7 mouse cellular contexts compared by ENCODE assay signal in genomic region chr11:69965271-69966005, GRCm38 (mm10). TPM values are rescaled to one million over a fixed set of nuclear protein-coding genes. Genes with fewer than 3 reads are reported as not detected.
DNase-seq lines count a peak whose midpoint lies in the region; ATAC-seq and TF ChIP-seq lines count a peak whose summit lies in the region.

No protein-coding gene starts in this region.

- peak overlapping the region; percentile 74 for H3K4me2 ChIP-seq in kidney, embryonic 15.5 days

- no peak for TF ChIP-seq POLR2A in ES-Bruce4 (IDR thresholded peaks at IDR 0.05; ENCODE audit: insufficient read depth, low read length)

- intact Hi-C loops in left cerebral cortex, postnatal 10 days (cut with DNase I): no loop called here

- H3K36me3 ChIP-seq in ES-Bruce4 (ENCODE audit: control insufficient read depth, insufficient read depth, low read length, poor library complexity, severe bottlenecking): peaks cover 24% of the 10 kb centered on the region
- peaks cover 32% of the 10 kb centered on the region for H3K36me3 ChIP-seq in embryonic facial prominence, embryonic 10.5 days (replicated peaks)
- peaks cover 31% of the 10 kb centered on the region for H3K36me3 ChIP-seq in kidney, embryonic 15.5 days

- peak; percentile 49; the same call in 1 of the 2 replicates for ATAC-seq in kidney, embryonic 15.5 days (replicated peaks; ENCODE audit: low FRiP score)

- TF ChIP-seq CTCF in ES-Bruce4 (IDR thresholded peaks at IDR 0.05; ENCODE audit: low read depth, low read length): no peak

- H3K9ac ChIP-seq in ES-Bruce4 (ENCODE audit: low read depth, poor library complexity, severe bottlenecking): peak overlapping the region; percentile 49
- H3K9ac ChIP-seq in kidney, embryonic 15.5 days: peak overlapping the region; percentile 59

- 2% methylated on average over 49 of the region's 49 CpGs for WGBS in embryonic facial prominence, embryonic 10.5 days
- WGBS in kidney, embryonic 15.5 days: 2% methylated on average over 49 of the region's 49 CpGs

- H3K9me3 ChIP-seq in ES-Bruce4 (replicated peaks; ENCODE audit: control insufficient read depth, insufficient read depth, low read length, poor library complexity, severe bottlenecking): no peaks in the 10 kb centered on the region
- no peaks in the 10 kb centered on the region for H3K9me3 ChIP-seq in embryonic facial prominence, embryonic 10.5 days
- H3K9me3 ChIP-seq in kidney, embryonic 15.5 days (replicated peaks): no peaks in the 10 kb centered on the region

- no peak overlapping the region for H3K27ac ChIP-seq in ES-Bruce4 (ENCODE audit: insufficient read depth, low read length)
- peak overlapping the region; percentile 76 for H3K27ac ChIP-seq in embryonic facial prominence, embryonic 10.5 days (replicated peaks)
- H3K27ac ChIP-seq in kidney, embryonic 15.5 days: peak overlapping the region; percentile 83

- peak; percentile 79 for TF ChIP-seq EP300 in ES-Bruce4 (IDR thresholded peaks at IDR 0.05; ENCODE audit: insufficient read depth, low read depth, low read length)

- DNase-seq in embryonic facial prominence, embryonic 10.5 days (ENCODE audit: low spot score): peak; percentile 66
- peak; percentile 89 for DNase-seq in lung, postnatal 25 days (ENCODE audit: low spot score)
- DNase-seq in urinary bladder, postnatal 25 days (ENCODE audit: low spot score): peak; percentile 42
- DNase-seq in gastrocnemius, adult 18-20 months (ENCODE audit: low spot score): no peak
- DNase-seq in left cerebral cortex, postnatal 10 days (ENCODE audit: extremely low spot score in 1 of 2, low spot score in 2 of 2): no peak

- H3K4me3 ChIP-seq in ES-Bruce4 (ENCODE audit: low read depth, low read length): peak overlapping the region; percentile 68
- H3K4me3 ChIP-seq in embryonic facial prominence, embryonic 10.5 days: peak overlapping the region; percentile 56
- H3K4me3 ChIP-seq in kidney, embryonic 15.5 days (replicated peaks): peak overlapping the region; percentile 53

- H3K27me3 ChIP-seq in ES-Bruce4 (ENCODE audit: control insufficient read depth, insufficient read depth, low read length, poor library complexity, severe bottlenecking): no peaks in the 10 kb centered on the region
- peaks cover 78% of the 10 kb centered on the region for H3K27me3 ChIP-seq in embryonic facial prominence, embryonic 10.5 days (replicated peaks; ENCODE audit: low read depth, poor library complexity, severe bottlenecking)
- peaks cover 75% of the 10 kb centered on the region for H3K27me3 ChIP-seq in kidney, embryonic 15.5 days

- no peaks in the 10 kb centered on the region for H3K4me1 ChIP-seq in ES-Bruce4 (ENCODE audit: control insufficient read depth, insufficient read depth, low read length)
- peaks cover 19% of the 10 kb centered on the region for H3K4me1 ChIP-seq in embryonic facial prominence, embryonic 10.5 days
- H3K4me1 ChIP-seq in kidney, embryonic 15.5 days: peaks cover 44% of the 10 kb centered on the region

RNA-seq across cellular contexts. Expression of gene Cldn7, which starts 0.9 kb away (rescaled TPM):
- 106 and 144 TPM in 2 replicates for polyA plus RNA-seq in ES-Bruce4 (2011; ENCODE audit: insufficient read depth, insufficient read length, low read depth, missing spikeins)
- 56.3 and 56.4 TPM in 2 replicates for polyA plus RNA-seq in embryonic facial prominence, embryonic 10.5 days (2016; fragmentation: Nextera tagmentation; extraction: Ambion mirVana)
- 173 and 178 TPM in 2 replicates for polyA plus RNA-seq in kidney, embryonic 15.5 days (2015; fragmentation: Nextera tagmentation; extraction: Ambion mirVana)
- not detected for total RNA-seq in gastrocnemius, adult 18-20 months (2021)
- not detected for total RNA-seq in left cerebral cortex, postnatal 10 days (2021)

RNA-seq across cellular contexts. Expression of gene Ctdnep1, which starts 15.5 kb away (rescaled TPM):
- 61.9 and 63.4 TPM in 2 replicates for polyA plus RNA-seq in ES-Bruce4 (2011; ENCODE audit: insufficient read depth, insufficient read length, low read depth, missing spikeins)
- polyA plus RNA-seq in embryonic facial prominence, embryonic 10.5 days (2016; fragmentation: Nextera tagmentation; extraction: Ambion mirVana): 23.9 and 25.3 TPM in 2 replicates
- 31.0 and 31.7 TPM in 2 replicates for polyA plus RNA-seq in kidney, embryonic 15.5 days (2015; fragmentation: Nextera tagmentation; extraction: Ambion mirVana)
- 100 to 1,000 TPM; 222 to 237 TPM for total RNA-seq in gastrocnemius, adult 18-20 months (2021)
- 100 to 1,000 TPM; 104 to 118 TPM for total RNA-seq in left cerebral cortex, postnatal 10 days (2021)

RNA-seq across cellular contexts. Expression of gene Elp5, which starts 16.9 kb away (rescaled TPM):
- 77.6 and 80.1 TPM in 2 replicates for polyA plus RNA-seq in ES-Bruce4 (2011; ENCODE audit: insufficient read depth, insufficient read length, low read depth, missing spikeins)
- 157 and 161 TPM in 2 replicates for polyA plus RNA-seq in embryonic facial prominence, embryonic 10.5 days (2016; fragmentation: Nextera tagmentation; extraction: Ambion mirVana)
- polyA plus RNA-seq in kidney, embryonic 15.5 days (2015; fragmentation: Nextera tagmentation; extraction: Ambion mirVana): 116 and 120 TPM in 2 replicates
- 10 to 100 TPM; 35.1 to 35.3 TPM for total RNA-seq in gastrocnemius, adult 18-20 months (2021)
- total RNA-seq in left cerebral cortex, postnatal 10 days (2021): 100 to 1,000 TPM; 114 to 125 TPM

RNA-seq across cellular contexts. Expression of gene Slc2a4, which starts 17.4 kb away (rescaled TPM):
- polyA plus RNA-seq in ES-Bruce4 (2011; ENCODE audit: insufficient read depth, insufficient read length, low read depth, missing spikeins): 2.7 and 3.2 TPM in 2 replicates
- 18.6 and 23.7 TPM in 2 replicates for polyA plus RNA-seq in embryonic facial prominence, embryonic 10.5 days (2016; fragmentation: Nextera tagmentation; extraction: Ambion mirVana)
- 17.3 and 22.1 TPM in 2 replicates for polyA plus RNA-seq in kidney, embryonic 15.5 days (2015; fragmentation: Nextera tagmentation; extraction: Ambion mirVana)
- 100 to 1,000 TPM; 424 to 439 TPM for total RNA-seq in gastrocnemius, adult 18-20 months (2021)
- 1 to 10 TPM; 1.3 to 1.4 TPM for total RNA-seq in left cerebral cortex, postnatal 10 days (2021)

RNA-seq across cellular contexts. Expression of gene Gabarap, which starts 25.5 kb away (rescaled TPM):
- polyA plus RNA-seq in ES-Bruce4 (2011; ENCODE audit: insufficient read depth, insufficient read length, low read depth, missing spikeins): 141 and 144 TPM in 2 replicates
- 317 and 331 TPM in 2 replicates for polyA plus RNA-seq in embryonic facial prominence, embryonic 10.5 days (2016; fragmentation: Nextera tagmentation; extraction: Ambion mirVana)
- 447 and 450 TPM in 2 replicates for polyA plus RNA-seq in kidney, embryonic 15.5 days (2015; fragmentation: Nextera tagmentation; extraction: Ambion mirVana)
- total RNA-seq in gastrocnemius, adult 18-20 months (2021): 100 to 1,000 TPM; 211 to 222 TPM
- 100 to 1,000 TPM; 252 to 266 TPM for total RNA-seq in left cerebral cortex, postnatal 10 days (2021)

Comparison
In these comparisons a context has a peak if more than half of its experiments do, and no peak if none do; other contexts are left out.
1. DNase-seq: peak in embryonic facial prominence, embryonic 10.5 days (single experiment), lung, postnatal 25 days (single experiment) and urinary bladder, postnatal 25 days (single experiment); none in gastrocnemius, adult 18-20 months (single experiment) and left cerebral cortex, postnatal 10 days (0 of 2).
2. Peak in every context shown above with its lines, with median percentiles within 50 percentile points of each other: H3K4me3 ChIP-seq.